Mouse (Mus musculus) Patski (cell line): ENCODE measurements around the gene Gfra1. TPM values are rescaled to one million over a fixed set of nuclear protein-coding genes. Genes with fewer than 3 reads are reported as not detected.

Experiments used
- ATAC-seq: fragments of 100-300 bp; one replicate; pipeline ENCODE4 v1.8.0; 2021
- CTCF ChIA-PET: fragments of 350-600 bp; sonication (Branson Sonifier 250); formaldehyde crosslinking; loops from one replicate; lab custom pipeline; 2022; ENCODE audit warnings: inconsistent platforms; lab: Charles Lee
- POLR2A ChIA-PET: fragments of 350-600 bp; sonication (Branson Sonifier 250); formaldehyde crosslinking; loops from one replicate; lab custom pipeline; 2022; ENCODE audit warnings: antibody characterized with exemption, inconsistent platforms; lab: Charles Lee
- DNase-seq: peaks from one replicate; pipeline ENCODE4 v3.0.0-alpha.2; 2011; ENCODE audit warnings: low read depth, low spot score
- H3K27me3 ChIP-seq: fragments of 371-371 bp; one replicate; pipeline ENCODE4 v1.5.1; 2021
- CTCF ChIP-seq: fragments of 100-300 bp; IDR thresholded peaks from one replicate; pipeline ENCODE4 v1.5.1; 2021
- in situ Hi-C: fragments of 300-500 bp; cut with MboI; formaldehyde crosslinking; loops from 3 replicates; pipeline ENCODE4 v1.11.1; 2018; ENCODE audit warnings: low pct_unique_long_range_greater_than_20kb, mixed read lengths
- polyA plus RNA-seq: library from polyadenylated mRNA; unstranded; gene quantifications from one replicate; pipeline ENCODE4 v1.2.3, GENCODE M21; 2021

Gene Gfra1
- polyA plus RNA-seq: 102 TPM

GRCm38 (mm10) chr19:58455496-58456061, at the start of gene Gfra1:
Gene Gfra1, minus strand, starts transcription at chr19:58455909.
- in situ Hi-C loops: no loop called here
- TF ChIP-seq CTCF: no peak
- ATAC-seq (peak; percentile 49), DNase-seq (no peak)
- ChIA-PET CTCF (interaction anchor here (1.1 to 2.1 kb wide), 8 partner anchors 10 to 351 kb away, joined by 3 to 10 read pairs (median 3); no protein-coding TSS in a partner anchor), POLR2A (interaction anchor here (1.2 kb wide), 1 partner anchor 140 kb away, joined by 4 read pairs; no protein-coding TSS in a partner anchor)
- H3K27me3 ChIP-seq: no peaks in the 10 kb centered on the region

GRCm38 (mm10) chr19:58500049-58500448, 44.3 kb upstream of the Gfra1 start:
- ATAC-seq (no peak), DNase-seq (no peak)
- H3K27me3 ChIP-seq: peaks cover 33% of the 10 kb centered on the region
- no peak for TF ChIP-seq CTCF
- ChIA-PET POLR2A (no interaction called here), CTCF (interaction anchor here (1.5 kb wide), 1 partner anchor 33 kb away, joined by 3 read pairs; no protein-coding TSS in a partner anchor)
- in situ Hi-C loops: no loop called here

GRCm38 (mm10) chr19:58499420-58499966, 43.8 kb upstream of the Gfra1 start:
- ChIA-PET CTCF (interaction anchor here (1.2 to 1.5 kb wide), 2 partner anchors 30 to 33 kb away, joined by 3 read pairs; no protein-coding TSS in a partner anchor), POLR2A (no interaction called here)
- in situ Hi-C loops: no loop called here
- peaks cover 29% of the 10 kb centered on the region for H3K27me3 ChIP-seq
- DNase-seq (no peak), ATAC-seq (no peak)
- TF ChIP-seq CTCF: no peak

GRCm38 (mm10) chr19:58497106-58497505, 41.4 kb upstream of the Gfra1 start:
- DNase-seq (no peak), ATAC-seq (no peak)
- peaks cover 15% of the 10 kb centered on the region for H3K27me3 ChIP-seq
- in situ Hi-C loops: no loop called here
- ChIA-PET POLR2A (no interaction called here), CTCF (interaction anchor here (1.0 to 1.8 kb wide), 2 partner anchors 10 to 25 kb away, joined by 3 to 5 read pairs; no protein-coding TSS in a partner anchor)
- no peak for TF ChIP-seq CTCF

GRCm38 (mm10) chr19:58486686-58487085, 31.0 kb upstream of the Gfra1 start:
- in situ Hi-C loops: no loop called here
- peaks cover 9% of the 10 kb centered on the region for H3K27me3 ChIP-seq
- POLR2A ChIA-PET: no interaction called here
- CTCF ChIA-PET: interaction anchor here (1.7 kb wide), 1 partner anchor 59 kb away, joined by 4 read pairs; no protein-coding TSS in a partner anchor
- DNase-seq (no peak), ATAC-seq (no peak)
- no peak for TF ChIP-seq CTCF

GRCm38 (mm10) chr19:58482373-58482977, 26.8 kb upstream of the Gfra1 start:
- ATAC-seq: no peak
- POLR2A ChIA-PET: no interaction called here
- H3K27me3 ChIP-seq: peaks cover 5% of the 10 kb centered on the region
- in situ Hi-C loops: no loop called here
- no peak for DNase-seq
- CTCF ChIA-PET: interaction anchor here (1.0 to 1.7 kb wide), 3 partner anchors 13 to 29 kb away, joined by 3 to 4 read pairs (median 3); no protein-coding TSS in a partner anchor
- TF ChIP-seq CTCF: no peak

GRCm38 (mm10) chr19:58474251-58474650, 18.5 kb upstream of the Gfra1 start:
- ChIA-PET CTCF (interaction anchor here (0.6 to 1.4 kb wide), 3 partner anchors 84 to 153 kb away, joined by 3 read pairs; no protein-coding TSS in a partner anchor), POLR2A (no interaction called here)
- in situ Hi-C loops: loop anchor here (5.0 kb wide), 2 partner anchors 83 to 148 kb away; no protein-coding TSS in a partner anchor
- no peak for TF ChIP-seq CTCF
- H3K27me3 ChIP-seq: no peaks in the 10 kb centered on the region
- DNase-seq (no peak), ATAC-seq (no peak)

- CTCF ChIA-PET: interaction anchor here (0.6 to 2.5 kb wide), 16 partner anchors 11 to 653 kb away, joined by 3 to 10 read pairs (median 4); partner anchors contain the start of gene Gfra1
- TF ChIP-seq CTCF: peak; percentile 89
- POLR2A ChIA-PET: no interaction called here
- no peak for ATAC-seq
- no peak for DNase-seq
- peaks cover 5% of the 10 kb centered on the region for H3K27me3 ChIP-seq
- in situ Hi-C loops: loop anchor here (5.0 to 10.0 kb wide), 5 partner anchors 475 to 815 kb away; no protein-coding TSS in a partner anchor
These were observed 13.7 kb upstream of the Gfra1 start for GRCm38 (mm10) chr19:58469421-58469820.

- ATAC-seq (no peak), DNase-seq (no peak)
- CTCF ChIA-PET: interaction anchor here (1.3 to 2.5 kb wide), 9 partner anchors 10 to 652 kb away, joined by 3 to 10 read pairs (median 4); partner anchors contain the start of gene Gfra1
- TF ChIP-seq CTCF: no peak
- in situ Hi-C loops: loop anchor here (5.0 to 10.0 kb wide), 5 partner anchors 474 to 814 kb away; no protein-coding TSS in a partner anchor
- POLR2A ChIA-PET: no interaction called here
- peaks cover 5% of the 10 kb centered on the region for H3K27me3 ChIP-seq
These were observed 12.6 kb upstream of the Gfra1 start for GRCm38 (mm10) chr19:58468331-58468730.

- no peak for TF ChIP-seq CTCF
- ChIA-PET CTCF (interaction anchor here (1.5 kb wide), 1 partner anchor 27 kb away, joined by 3 read pairs; no protein-coding TSS in a partner anchor), POLR2A (no interaction called here)
- no peak for DNase-seq
- in situ Hi-C loops: loop anchor here (10.0 kb wide), 3 partner anchors 469 to 809 kb away; no protein-coding TSS in a partner anchor
- peaks cover 5% of the 10 kb centered on the region for H3K27me3 ChIP-seq
- ATAC-seq: no peak
These were observed 8.0 kb upstream of the Gfra1 start for GRCm38 (mm10) chr19:58463755-58464154.
